Mouse (Mus musculus) mesoderm, embryonic 11.5 days (tissue): Measurements from ENCODE around the gene Sipa1l1.

ENCODE experiments used
- DNase-seq: peaks from one replicate; pipeline ENCODE4 v3.0.0-alpha.2; 2012; ENCODE audit warnings: low read depth, low spot score

Gene Sipa1l1

DNA sequence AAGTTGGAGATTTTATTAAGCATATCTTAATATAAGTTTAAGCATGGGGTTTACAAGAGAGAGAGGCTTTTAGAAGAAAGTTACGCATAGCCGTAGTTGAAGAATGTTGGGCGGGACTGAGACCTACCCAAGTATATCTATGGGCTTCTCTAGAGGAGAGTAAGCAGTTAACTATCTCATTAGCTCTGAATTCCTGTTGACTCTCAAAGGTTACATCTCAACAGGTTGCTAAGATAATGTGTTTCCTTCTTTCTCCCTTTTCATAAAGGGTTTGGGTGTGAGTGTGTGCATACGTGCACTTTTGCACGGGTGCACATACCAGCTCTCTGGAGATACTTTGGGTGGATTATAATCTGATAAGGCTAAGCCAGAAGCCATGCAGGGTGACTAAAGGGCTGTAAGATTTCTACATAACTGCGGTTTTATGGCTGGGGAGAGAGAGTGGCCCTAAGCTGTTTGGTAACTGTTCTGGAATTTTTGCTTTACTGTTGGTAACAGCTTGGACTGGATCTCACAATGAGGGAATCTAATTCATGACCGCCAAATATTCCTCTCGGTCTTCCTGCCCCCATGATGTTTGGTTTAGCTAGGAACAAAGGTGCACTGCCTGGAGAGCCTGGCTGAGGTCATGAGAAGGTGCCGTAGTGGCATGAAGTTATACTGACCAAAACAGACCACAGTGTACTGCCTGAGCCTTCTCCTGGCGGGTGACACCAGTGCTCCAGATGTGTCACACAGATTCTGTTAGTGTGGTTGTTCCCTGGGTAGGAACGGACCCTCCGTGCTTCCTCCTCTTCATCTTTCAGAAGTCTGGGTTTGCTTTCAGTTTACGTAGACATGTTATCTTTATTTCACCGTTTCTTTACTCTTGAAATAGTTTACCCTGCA, 78.5 kb downstream of the Sipa1l1 start:
- no peak for DNase-seq

DNA sequence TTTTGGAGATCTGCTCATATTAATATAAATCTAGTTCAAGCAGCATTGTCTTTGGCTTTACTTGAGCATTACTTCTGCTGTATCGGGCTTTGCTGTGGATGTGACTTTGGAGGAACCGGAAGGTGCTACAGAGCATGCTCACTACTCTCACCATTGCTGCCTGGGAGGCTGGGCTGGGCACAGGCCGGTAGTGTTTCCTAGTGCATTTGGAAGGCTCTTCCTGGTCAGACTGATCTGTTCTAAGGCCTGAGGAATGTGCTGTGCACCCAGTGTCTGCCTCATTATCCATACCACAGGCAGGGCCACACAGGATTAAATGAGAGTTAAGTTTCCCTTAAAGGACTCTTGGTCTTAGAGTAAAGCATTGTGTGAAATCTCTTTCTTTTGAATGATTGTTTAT, 79.4 kb downstream of the Sipa1l1 start:
- DNase-seq: no peak

DNA sequence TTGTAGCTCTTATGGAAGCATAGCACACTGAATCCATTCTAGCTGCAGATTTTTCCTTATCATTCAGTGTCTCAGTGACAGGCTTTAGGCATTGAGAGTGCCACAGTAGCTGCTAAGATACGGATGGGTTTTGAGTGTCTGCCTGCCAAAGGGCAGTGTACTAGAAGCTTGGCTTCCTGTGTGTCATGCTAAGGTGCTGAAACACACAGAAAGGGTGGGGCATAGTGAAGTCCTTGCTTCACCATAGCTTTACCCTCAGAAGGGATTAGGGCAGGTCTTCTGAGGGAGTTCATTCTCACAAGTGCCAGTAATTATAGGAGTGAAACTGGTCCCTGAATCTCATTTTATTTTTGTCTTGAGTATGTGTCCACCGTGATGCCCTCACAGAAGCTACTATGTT, 82.2 kb downstream of the Sipa1l1 start:
- no peak for DNase-seq

DNA sequence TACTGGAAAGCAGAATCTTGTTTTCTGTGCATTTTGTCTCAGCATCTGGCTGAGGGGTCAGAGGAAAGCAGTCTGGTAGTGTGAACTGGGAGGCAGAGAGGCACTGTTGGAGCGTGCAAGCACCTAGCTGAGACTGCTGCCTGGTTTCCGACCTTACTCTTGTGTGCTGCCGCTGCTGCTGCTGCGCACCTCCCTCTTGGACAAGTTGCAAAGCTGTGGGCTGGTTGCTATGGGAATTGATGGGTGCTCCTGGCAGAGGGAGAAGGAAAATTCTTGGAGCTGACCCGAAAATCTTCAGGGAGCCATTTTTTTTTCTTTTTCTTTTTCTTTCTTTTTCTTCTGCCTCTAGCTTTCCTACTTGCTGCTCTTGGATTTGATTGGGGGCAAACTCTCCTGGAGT, 85.0 kb downstream of the Sipa1l1 start:
- DNase-seq: no peak

DNA sequence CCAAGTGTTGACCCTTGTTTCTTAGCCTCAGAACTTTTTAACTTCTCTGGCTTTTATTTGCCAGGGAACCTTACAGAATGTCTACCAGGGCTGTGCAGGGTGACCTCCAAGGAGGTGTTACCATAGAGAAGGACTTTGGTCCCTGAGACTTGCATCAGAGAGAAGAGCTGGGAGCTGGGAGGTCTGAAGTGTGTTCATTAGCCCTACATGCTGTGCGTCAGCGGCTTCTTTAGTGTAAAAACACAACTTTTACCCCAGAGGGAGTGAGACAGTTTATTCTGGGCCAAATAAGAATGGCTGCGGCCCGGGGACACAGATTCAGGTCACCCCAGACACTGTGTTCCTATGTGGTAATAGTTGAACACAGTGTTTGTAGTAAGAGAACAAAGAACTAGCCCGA, 86.9 kb downstream of the Sipa1l1 start:
- no peak for DNase-seq

DNA sequence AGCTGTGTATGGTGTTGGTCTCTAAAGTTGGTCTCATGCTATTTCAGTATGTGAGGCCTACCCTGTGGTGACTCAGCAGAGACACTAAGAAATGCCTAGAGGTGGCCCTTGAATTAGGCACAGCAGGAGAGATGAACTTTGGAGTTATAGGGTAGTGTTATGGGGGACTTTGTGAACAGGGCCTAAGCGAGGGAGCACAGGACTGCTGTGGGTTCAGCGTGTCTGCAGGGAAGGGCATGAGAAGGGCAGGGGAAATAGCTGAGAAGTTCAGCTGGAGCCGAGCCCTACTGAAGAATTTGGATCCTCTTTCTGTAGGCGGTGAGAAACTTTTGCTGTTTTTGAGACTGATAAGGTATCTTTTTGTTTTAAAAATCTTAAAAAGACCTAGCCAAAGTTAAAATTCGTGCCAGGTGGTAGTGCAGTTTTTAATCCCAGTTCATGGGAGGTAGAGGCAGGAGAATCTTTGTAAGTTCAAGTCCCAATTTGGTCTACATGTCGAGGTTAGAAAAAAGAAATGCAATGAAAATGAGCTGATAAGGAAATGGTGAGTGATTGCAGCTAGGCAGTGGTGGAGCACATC, 87.9 kb downstream of the Sipa1l1 start:
- no peak for DNase-seq

DNA sequence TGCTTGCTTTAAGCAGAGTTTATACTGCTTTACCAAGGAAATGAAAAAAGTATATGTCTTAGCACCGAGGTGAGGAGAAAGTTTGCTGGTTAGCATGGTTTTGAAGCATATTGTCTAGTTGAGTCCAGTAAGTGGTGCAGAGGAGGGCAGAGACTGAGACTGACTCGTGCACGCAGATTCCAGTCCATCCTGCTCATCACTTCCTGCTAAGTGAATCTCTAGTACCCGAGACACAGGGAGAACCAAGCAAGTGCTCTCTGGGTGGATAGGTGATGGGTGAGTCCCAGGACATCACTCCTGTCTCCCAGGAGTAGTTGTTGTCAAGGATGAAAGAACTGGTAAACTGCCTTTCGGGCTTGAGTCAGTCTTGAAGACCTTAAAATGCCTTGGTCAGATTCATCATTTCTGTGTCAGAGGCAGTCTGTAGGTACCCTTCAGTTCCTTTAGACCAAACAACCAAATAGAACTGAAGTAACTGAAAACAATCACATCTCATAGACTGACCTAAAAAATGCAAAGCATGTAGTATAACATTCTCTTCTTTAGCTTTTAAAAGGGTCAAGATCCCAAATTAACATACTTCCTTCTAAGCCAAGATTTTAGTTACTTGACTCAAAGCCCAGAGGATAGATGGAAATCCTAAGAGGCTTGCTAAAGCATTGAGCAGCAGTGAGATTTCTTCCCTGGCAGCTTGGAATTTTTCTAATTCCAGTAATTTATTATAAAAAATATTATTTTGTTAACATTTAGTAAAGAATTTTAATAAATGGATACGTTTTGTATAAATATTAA, 89.1 kb downstream of the Sipa1l1 start:
- no peak for DNase-seq

DNA sequence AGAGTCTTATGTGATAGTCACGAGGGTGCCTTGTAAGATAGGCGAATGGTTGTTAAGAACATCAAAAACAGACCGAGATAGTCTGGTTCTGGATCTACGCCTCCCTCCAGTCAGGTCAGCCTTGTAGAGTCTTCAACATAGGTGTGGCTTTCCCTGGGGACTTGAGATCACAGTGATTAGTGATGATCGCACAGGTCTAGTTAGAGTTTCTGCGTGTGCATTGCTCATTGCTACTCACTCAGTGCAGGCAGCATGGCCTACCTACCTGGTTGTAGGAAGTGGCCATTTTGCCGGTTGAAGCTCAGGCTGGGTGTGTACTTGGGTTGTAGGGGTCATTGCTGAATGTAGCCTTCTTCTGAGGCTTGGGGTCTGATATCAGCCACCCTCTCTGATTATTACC, 94.3 kb downstream of the Sipa1l1 start:
- DNase-seq: no peak

DNA sequence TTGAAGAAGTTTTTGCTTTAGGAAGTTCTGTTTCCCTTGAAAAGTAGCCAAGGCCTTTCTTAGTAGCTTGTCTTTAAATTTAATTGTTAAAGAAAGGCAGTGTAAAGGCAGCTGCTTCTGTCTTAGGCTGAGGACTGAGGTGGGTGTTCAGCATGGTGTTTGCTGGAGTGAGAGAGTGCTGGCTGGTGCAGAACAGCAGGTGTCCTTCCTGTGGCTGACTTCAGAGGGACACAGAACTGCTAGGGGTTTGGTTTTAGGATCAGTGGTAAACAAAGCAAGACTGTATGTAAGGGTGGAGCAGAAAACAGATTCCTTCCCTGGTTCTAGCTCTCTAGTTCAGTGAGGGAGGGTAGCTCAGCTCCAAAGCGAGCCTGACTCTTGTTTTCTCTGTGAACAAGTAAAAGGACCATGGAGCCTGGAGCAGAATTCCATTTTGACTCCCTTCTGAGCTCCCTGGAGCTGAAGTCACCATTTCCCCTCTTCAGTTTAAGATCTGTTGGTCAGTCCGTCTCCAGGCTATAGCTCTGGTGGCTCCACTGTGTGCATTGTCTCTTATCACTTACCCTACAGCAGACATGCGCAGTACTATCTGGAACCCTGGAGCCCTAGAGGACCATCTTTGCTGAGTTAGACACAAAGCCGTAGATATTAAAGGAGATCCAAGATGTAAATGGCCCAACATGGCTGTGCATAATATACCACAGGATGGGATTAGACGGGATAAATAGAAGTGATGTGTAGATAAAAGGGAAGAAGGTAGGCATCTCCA, 95.1 kb downstream of the Sipa1l1 start:
- DNase-seq: no peak

DNA sequence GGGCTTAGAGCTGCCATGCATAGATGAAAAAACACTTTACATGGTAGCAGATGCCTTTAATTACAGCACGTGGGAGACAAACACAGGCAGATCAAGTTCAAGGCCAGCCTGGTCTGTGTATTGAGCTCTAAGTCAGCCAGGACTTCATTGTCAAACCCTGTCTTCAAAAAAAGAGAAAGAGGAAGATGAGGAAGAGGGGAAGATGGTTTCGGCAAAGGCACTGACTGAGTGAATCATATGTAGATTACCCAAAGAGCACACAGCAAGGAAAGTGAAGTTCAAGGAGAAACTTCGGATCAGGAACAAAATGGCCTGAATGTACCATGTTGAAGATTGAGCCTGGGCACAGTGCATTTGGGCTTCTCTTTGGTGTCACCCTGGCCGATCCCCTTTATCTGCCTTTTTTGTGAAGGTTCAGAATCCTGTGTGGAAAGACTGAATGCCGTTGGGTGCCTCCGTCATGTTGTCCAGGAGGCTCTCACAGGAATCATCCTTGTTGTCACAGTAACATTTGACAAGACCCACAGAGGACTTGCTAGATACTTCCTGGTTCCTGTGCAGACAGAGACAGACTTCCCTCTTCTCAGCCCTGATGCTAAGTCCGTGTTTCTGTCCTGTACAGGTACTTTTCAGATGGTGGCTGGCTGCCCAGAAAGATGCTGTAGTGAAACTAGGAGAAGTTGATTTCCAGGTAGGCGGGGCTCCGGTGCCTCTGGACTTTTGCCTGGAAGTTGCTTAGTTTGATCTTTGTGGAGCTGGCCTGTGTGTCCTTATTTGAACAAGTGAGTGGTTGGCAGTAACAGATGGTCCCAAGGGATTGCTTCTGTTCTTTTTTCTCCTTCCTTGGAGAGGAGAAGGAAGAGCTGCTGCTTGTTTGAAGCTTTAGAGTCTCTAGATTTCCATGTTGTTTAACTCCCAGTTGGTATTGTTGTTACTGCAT, 96.5 kb downstream of the Sipa1l1 start:
- DNase-seq: no peak

DNA sequence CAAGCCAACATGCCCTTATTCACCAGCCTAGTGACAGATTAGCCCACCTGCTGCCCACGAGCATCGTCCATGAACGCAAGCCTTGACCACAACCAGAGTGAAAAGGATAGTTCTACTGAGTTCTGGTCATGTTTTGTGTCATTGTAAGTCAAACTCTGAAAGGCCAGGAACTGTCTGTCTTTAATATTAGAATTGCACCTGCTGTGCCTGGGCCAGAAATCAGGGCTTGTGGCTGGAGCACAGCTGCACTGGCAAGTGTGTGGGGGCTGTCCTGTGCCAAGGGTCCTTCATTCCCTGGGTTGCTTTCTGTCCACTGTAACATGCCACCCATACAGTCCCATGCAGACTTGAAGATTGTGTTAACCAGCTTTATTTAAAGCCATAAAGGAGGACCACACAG, 102.3 kb downstream of the Sipa1l1 start:
- DNase-seq: no peak

DNA sequence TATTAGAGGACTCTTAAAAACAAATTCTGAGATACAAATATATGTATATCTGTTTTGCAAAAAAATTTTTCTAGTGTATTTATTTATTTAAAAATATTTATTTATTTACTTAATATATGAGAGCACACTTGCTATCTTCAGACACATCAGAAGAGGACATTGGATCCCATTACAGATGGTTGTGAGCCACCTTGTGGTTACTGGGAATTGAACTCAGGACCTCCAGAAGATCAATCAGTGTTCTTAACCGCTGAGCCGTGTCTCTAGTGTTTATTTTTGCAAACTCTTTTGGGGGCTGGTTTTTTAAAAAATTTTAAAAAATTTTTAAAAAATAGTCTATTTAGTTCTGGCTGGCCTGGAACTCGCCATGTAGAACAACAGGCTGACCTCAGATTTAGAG, 104.4 kb downstream of the Sipa1l1 start:
- no peak for DNase-seq

DNA sequence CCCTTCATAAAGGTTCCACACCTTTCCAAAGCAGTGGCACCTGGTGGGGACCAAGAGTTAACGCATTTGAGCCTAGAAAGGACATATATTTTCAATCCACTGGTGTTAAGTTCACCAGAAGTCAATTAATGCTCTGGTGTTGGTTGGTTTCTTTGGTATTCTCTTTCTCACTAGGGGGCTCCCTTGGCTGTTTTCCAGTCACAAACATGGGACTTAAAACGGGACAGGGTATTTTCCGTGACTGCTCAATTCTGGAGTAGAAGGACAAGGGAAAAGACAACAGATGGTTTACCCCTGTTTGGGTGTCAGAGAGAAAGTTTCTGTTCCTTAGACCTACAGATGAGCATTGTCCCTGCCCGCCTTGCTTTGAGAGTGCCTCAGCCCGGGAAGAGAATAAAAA, 105.5 kb downstream of the Sipa1l1 start:
- no peak for DNase-seq

DNA sequence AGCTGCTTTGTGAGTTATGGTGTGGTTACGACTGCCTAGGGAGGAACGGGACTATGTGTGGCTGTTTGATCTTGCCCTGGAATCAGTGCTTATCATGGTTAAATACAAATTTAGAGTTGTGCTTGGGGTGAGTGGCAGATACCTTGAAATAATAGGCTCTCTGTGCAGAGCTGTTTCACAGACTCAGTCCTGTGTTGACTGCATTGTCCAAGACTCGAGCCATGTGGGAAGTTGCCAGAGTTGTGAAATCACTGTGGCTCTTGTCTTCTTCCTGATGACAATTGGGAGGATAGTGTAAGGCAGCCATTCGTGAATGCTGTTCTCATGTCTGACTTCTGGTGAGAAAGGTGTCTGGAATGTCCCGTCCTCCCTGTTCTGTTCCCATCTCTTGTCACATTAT, 106.6 kb downstream of the Sipa1l1 start:
- DNase-seq: no peak

DNA sequence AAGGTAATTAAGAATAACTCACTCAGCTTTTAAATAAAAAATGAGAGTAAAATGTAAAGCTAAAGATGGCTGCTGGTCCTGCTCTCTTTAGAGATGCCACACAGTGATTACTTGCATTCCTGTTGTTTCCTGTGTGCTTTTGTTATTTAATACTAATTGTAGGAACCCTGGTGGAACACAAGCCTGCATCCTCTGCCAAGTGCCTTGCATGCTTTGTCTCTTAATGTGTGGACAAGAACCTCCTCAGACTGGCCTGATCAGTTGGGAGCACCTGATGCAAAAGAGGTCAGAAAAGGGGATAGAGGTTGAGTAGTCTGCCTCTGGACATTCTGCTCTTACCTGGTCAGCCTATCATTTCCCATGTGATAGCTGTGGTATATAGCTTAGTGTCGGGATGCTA, 107.5 kb downstream of the Sipa1l1 start:
- DNase-seq: no peak

DNA sequence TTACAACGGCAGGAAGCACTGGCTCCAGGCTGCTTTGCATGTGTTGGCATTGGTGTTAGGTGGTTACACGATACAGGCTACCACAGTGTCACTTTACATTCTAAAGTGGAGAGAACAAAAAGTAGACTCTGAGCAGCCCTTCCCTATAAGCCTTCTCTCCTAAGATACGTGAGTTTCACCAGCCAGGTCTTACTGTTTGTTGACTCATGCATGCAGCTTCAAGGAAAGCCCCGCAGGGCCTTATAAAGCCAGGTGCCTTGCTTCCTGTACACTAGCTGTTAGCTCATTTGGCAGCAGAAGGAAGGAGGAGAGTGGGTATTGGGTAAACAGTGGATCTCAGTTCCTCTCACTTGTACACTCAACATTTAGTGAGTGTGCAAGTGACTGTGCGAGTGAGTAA, 115.5 kb downstream of the Sipa1l1 start:
- no peak for DNase-seq

DNA sequence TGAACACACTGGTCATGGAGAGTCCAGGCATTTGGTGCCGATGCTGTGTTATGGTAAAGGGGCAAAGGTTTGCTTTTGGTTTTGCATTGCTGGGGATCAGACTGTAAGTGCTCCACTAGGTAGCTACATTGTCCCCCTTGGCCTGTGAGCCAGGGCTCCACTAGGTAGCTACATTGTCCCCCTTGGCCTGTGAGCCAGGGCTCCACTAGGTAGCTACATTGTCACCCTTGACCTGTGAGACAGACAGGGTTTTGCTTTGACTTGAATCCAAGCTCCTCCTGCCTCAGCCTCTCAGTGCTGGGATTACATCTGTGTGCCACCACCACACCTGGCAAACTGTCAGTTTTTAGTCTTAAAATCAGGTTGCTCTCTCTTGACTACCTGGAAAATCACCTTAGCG, 115.9 kb downstream of the Sipa1l1 start:
- DNase-seq: no peak

DNA sequence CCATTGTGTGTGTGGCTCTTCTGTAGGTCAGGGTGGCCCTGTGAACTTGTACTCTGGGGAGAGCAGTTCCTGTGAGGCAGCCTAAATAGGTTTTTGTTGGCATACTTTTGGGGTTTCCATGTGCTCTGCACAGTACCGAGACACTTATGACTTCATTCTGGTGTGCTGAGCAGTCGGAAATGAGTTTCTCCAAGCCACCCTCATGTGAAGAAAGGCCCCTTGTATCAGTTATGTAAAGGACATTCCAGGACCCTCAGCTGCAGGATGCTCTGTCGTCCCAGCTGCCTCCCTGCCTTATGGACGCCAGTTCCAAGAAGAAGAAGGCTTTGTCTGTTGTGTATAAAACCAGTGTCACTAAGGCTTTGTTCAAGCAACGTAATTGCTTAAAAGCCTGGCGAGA, 116.9 kb downstream of the Sipa1l1 start:
- DNase-seq: peak; percentile 48

DNA sequence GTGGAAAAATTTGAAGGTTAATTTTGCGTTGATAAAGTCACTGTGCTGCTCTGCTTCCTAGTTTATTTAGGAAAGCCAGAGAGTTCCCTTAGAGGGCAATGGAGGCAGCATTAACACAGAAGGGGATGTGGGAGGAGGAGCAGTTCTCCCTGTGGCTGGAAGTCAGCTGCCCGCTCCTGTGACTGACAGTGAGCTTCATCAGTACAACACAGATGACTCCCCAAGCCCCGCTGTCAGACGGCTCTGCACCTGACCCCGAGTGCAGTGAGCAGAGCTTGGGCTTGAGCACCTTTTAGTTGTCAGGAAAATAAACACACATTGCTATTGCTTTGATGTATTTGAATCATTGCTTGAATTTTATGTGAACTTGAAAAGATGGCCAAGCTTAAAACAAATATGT, 117.7 kb downstream of the Sipa1l1 start:
- DNase-seq: no peak

DNA sequence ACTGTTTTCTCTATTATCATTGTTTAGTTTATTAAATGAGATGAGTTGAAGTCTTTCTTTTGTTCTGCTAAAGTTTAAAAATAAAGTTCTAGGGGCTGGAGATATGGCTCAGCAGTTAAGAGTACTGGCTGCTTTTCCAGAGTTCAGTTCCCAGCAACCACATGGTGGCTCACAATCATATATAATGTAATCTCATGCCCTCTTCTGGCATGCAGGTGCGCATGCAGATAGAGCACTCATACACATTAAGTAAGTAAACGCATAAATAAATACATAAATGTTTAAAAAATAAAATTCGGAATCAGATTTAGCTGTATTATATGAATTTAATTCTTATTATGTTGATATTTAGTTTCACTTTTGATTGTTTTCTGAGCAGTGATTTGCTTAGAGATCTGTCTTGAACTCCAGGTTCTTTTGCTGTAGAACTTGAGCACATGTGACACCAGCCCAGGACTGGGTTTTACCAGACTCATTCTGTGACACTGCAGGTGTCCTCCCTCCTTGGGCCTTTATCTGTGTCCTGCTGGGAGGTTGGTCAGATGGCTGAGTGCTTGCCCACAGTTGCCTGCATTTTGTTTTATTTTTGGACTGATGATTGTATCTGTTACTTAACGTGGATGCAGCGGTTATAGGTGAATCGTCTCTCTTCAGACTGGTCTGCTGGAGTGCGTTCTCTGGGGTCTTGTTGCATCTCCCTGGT, 124.6 kb downstream of the Sipa1l1 start:
- DNase-seq: no peak
